Mouse (Mus musculus) C2C12 (cell line): Measurements from ENCODE around the gene Wnt3.

Experiments
- CTCF ChIP-seq: IDR thresholded peaks from one replicate; pipeline ENCODE4 v1.5.1; 2011; ENCODE audit not compliant: control insufficient read depth, insufficient read depth, insufficient read length
- USF1 ChIP-seq: IDR thresholded peaks from one replicate; pipeline ENCODE4 v1.6.1; 2011; ENCODE audit warnings: low read depth, mild to moderate bottlenecking, control low read depth, moderate library complexity

GRCm38 (mm10) chr11:103764601-103765000 lies 9.3 kb upstream of the Wnt3 start:
- TF ChIP-seq CTCF: no peak
- TF ChIP-seq USF1: no peak
